ENCODE assay signal across 17 mouse cellular contexts in genomic region chr4:127819501-127819900, GRCm38 (mm10).
A peak's percentile ranks its signal among the peaks of the same experiment; 100 is the strongest.
DNase-seq lines count a peak whose midpoint lies in the region; TF ChIP-seq lines count a peak whose summit lies in the region.
"Had no signal": no experiment of that assay in that cellular context is flagged by ENCODE, and none has a peak within 500 bp of the region (broad histone marks: within the 10 kb centered on the region; RNA-seq: fewer than 3 reads in every experiment).

No protein-coding gene starts in this region.

- H3K4me1 ChIP-seq in E14TG2a.4 (replicated peaks; ENCODE audit: low read depth, low read length) = no peaks in the 10 kb centered on the region
- H3K4me1 ChIP-seq: forebrain, embryonic 12.5 days; heart, embryonic 10.5 days; hindbrain, embryonic 13.5 days; midbrain, embryonic 12.5 days had no signal

- peak; percentile 13 to 22 for DNase-seq in adrenal gland, adult 18-20 months (ENCODE audit: low spot score in 2 of 2)
- DNase-seq in adrenal gland, postnatal 14 days = no peak
- no peak for DNase-seq in left cerebral cortex, adult 2 months (ENCODE audit: extremely low spot score in 1 of 2, low spot score in 2 of 2)
- DNase-seq in left cerebral cortex, adult 8-10 months (ENCODE audit: low spot score in 2 of 2) = no peak
- peak; percentile 36 to 41 for DNase-seq in adrenal gland, postnatal 36 days
- no peak for DNase-seq in frontal cortex, postnatal 14 days (ENCODE audit: low spot score in 2 of 2)
- DNase-seq in ovary, postnatal 36 days (ENCODE audit: low spot score) = no peak
- DNase-seq: heart, postnatal 10 days; lung, adult 2 months; thymus, adult 18-20 months had no signal

- H3K36me3 ChIP-seq in E14TG2a.4 (ENCODE audit: insufficient read depth, low read length) = no peaks in the 10 kb centered on the region
- H3K36me3 ChIP-seq: forebrain, embryonic 12.5 days; heart, embryonic 10.5 days; hindbrain, embryonic 13.5 days; midbrain, embryonic 12.5 days had no signal

- no peak overlapping the region for H3K4me3 ChIP-seq in left cerebral cortex, adult 2 months
- no peak overlapping the region for H3K4me3 ChIP-seq in E14TG2a.4 (replicated peaks; ENCODE audit: low read length)
- H3K4me3 ChIP-seq: forebrain, embryonic 12.5 days; heart, embryonic 10.5 days; hindbrain, embryonic 13.5 days; midbrain, embryonic 12.5 days had no signal

- H3K27ac ChIP-seq in left cerebral cortex, adult 2 months = no peak overlapping the region
- H3K27ac ChIP-seq: forebrain, embryonic 12.5 days; heart, embryonic 10.5 days; hindbrain, embryonic 13.5 days; macrophage; midbrain, embryonic 12.5 days had no signal

- peaks cover 7% of the 10 kb centered on the region for H3K9me3 ChIP-seq in E14TG2a.4 (ENCODE audit: low read length)

- TF ChIP-seq CTCF in left cerebral cortex, adult 2 months (IDR thresholded peaks at IDR 0.05) = peak; percentile 22
- TF ChIP-seq CTCF in E14TG2a.4 (conservative IDR thresholded peaks at IDR 0.05; ENCODE audit: low read length) = peak; percentile 49

- intact Hi-C loops in left cerebral cortex, adult 2 months (cut with DNase I) = no loop called here

- H3K27me3 ChIP-seq in E14TG2a.4 (ENCODE audit: insufficient read depth, low read length) = no peaks in the 10 kb centered on the region
- H3K27me3 ChIP-seq: CH12.LX; forebrain, embryonic 12.5 days; hindbrain, embryonic 13.5 days; midbrain, embryonic 12.5 days had no signal

Comparison
In these comparisons a context has a peak if more than half of its experiments do, and no peak if none do; other contexts are left out.
1. DNase-seq: peak in adrenal gland, adult 18-20 months (2 of 2) and adrenal gland, postnatal 36 days (2 of 2); none in adrenal gland, postnatal 14 days (single experiment), left cerebral cortex, adult 2 months (0 of 2), left cerebral cortex, adult 8-10 months (0 of 2), frontal cortex, postnatal 14 days (0 of 2) and ovary, postnatal 36 days (single experiment).